Comparison of ENCODE assay signal across 23 mouse cellular contexts in the genomic region with DNA sequence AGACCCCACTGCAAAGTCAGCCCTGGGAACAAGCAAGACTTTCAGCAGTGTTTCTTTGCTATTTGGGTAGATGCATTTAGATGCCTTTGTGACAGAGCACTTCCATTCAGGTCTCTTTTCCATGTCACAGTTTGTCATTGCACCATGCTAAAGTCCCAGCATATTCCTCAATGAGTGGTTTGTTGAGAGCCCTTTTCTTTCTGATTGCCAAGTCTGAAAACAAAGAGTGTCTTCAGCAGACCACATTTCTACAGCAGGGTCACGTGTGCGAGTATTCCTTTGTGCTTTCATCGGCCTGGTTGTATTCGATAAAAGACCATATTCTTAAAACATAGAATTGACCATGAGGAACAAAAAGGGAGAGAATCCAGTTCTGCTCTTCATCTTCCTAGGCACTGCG. TPM values are rescaled to one million over a fixed set of nuclear protein-coding genes. Genes with fewer than 3 reads are reported as not detected.
DNase-seq lines count a peak whose midpoint lies in the region; ATAC-seq and TF ChIP-seq lines count a peak whose summit lies in the region.
"Had no signal": no experiment of that assay in that cellular context is flagged by ENCODE, and none has a peak within 500 bp of the region (broad histone marks: within the 10 kb centered on the region; RNA-seq: fewer than 3 reads in every experiment).

No protein-coding gene starts in this region.

- peaks cover 48% of the 10 kb centered on the region for H3K4me1 ChIP-seq in forebrain, embryonic 15.5 days
- H3K4me1 ChIP-seq in forebrain, embryonic 10.5 days = peaks cover 22% of the 10 kb centered on the region
- H3K4me1 ChIP-seq in forebrain, embryonic 16.5 days (replicated peaks; ENCODE audit: control insufficient read depth, insufficient read depth, low read length) = peaks cover 25% of the 10 kb centered on the region
- H3K4me1 ChIP-seq in neural tube, embryonic 13.5 days (replicated peaks) = peaks cover 47% of the 10 kb centered on the region
- H3K4me1 ChIP-seq: heart, embryonic 13.5 days; limb, embryonic 13.5 days had no signal

- 65% methylated on average over 5 of the region's 5 CpGs for WGBS in forebrain, embryonic 15.5 days
- WGBS in forebrain, embryonic 10.5 days = 87% methylated on average over 5 of the region's 5 CpGs
- WGBS in forebrain, embryonic 16.5 days = 56% methylated on average over 5 of the region's 5 CpGs
- WGBS in neural tube, embryonic 13.5 days = 59% methylated on average over 5 of the region's 5 CpGs

- 0 out of 2 replicates have a peak, but pooled peaks cover 5% of the 10 kb centered on the region for H3K36me3 ChIP-seq in forebrain, embryonic 15.5 days
- no peaks in the 10 kb centered on the region for H3K36me3 ChIP-seq in forebrain, embryonic 10.5 days (replicated peaks)
- H3K36me3 ChIP-seq in forebrain, embryonic 16.5 days (ENCODE audit: control insufficient read depth, insufficient read depth) = no peaks in the 10 kb centered on the region; the same call in 1 of the 2 replicates
- no peaks in the 10 kb centered on the region for H3K36me3 ChIP-seq in neural tube, embryonic 13.5 days
- H3K36me3 ChIP-seq: heart, embryonic 13.5 days; limb, embryonic 13.5 days; liver, embryonic 13.5 days had no signal

- ATAC-seq in forebrain, embryonic 15.5 days (replicated peaks) = no peak
- no peak for ATAC-seq in forebrain, embryonic 16.5 days
- ATAC-seq in neural tube, embryonic 13.5 days (ENCODE audit: low read depth) = peak; percentile 33; the same call in 1 of the 2 replicates

- H3K4me2 ChIP-seq in forebrain, embryonic 15.5 days (replicated peaks) = no peak overlapping the region
- no peak overlapping the region for H3K4me2 ChIP-seq in forebrain, embryonic 16.5 days (ENCODE audit: low read length)
- no peak overlapping the region; the same call in 1 of the 2 replicates for H3K4me2 ChIP-seq in neural tube, embryonic 13.5 days
- H3K4me2 ChIP-seq: heart, embryonic 13.5 days; limb, embryonic 13.5 days; liver, embryonic 13.5 days; midbrain, embryonic 12.5 days had no signal

- H3K9ac ChIP-seq in forebrain, embryonic 15.5 days (replicated peaks) = no peak overlapping the region
- no peak overlapping the region for H3K9ac ChIP-seq in forebrain, embryonic 16.5 days (replicated peaks; ENCODE audit: low read depth, low read length)
- no peak overlapping the region for H3K9ac ChIP-seq in neural tube, embryonic 13.5 days
- H3K9ac ChIP-seq: heart, embryonic 13.5 days; limb, embryonic 13.5 days; liver, embryonic 13.5 days; midbrain, embryonic 12.5 days had no signal

- H3K4me3 ChIP-seq in forebrain, embryonic 15.5 days = no peak overlapping the region
- no peak overlapping the region for H3K4me3 ChIP-seq in forebrain, embryonic 10.5 days
- no peak overlapping the region for H3K4me3 ChIP-seq in left cerebral cortex, adult 2 months
- no peak overlapping the region for H3K4me3 ChIP-seq in forebrain, embryonic 16.5 days (replicated peaks; ENCODE audit: low read length)
- H3K4me3 ChIP-seq in neural tube, embryonic 13.5 days = no peak overlapping the region
- H3K4me3 ChIP-seq: heart, embryonic 13.5 days; limb, embryonic 13.5 days; liver, embryonic 13.5 days; midbrain, embryonic 12.5 days had no signal

- H3K27ac ChIP-seq in forebrain, embryonic 15.5 days (replicated peaks) = peak overlapping the region; percentile 56
- no peak overlapping the region for H3K27ac ChIP-seq in forebrain, embryonic 10.5 days
- H3K27ac ChIP-seq in left cerebral cortex, adult 2 months = peak overlapping the region; percentile 44; the same call in 1 of the 2 replicates
- H3K27ac ChIP-seq in forebrain, embryonic 16.5 days (ENCODE audit: low read length) = peak overlapping the region; percentile 37
- peak overlapping the region; percentile 73 for H3K27ac ChIP-seq in neural tube, embryonic 13.5 days (replicated peaks)
- H3K27ac ChIP-seq: heart, embryonic 13.5 days; limb, embryonic 13.5 days; liver, embryonic 13.5 days; midbrain, embryonic 12.5 days; stomach, postnatal 0 days had no signal

- no peak for TF ChIP-seq CTCF in left cerebral cortex, adult 2 months (IDR thresholded peaks at IDR 0.05)

- no peaks in the 10 kb centered on the region for H3K9me3 ChIP-seq in forebrain, embryonic 15.5 days
- no peaks in the 10 kb centered on the region for H3K9me3 ChIP-seq in forebrain, embryonic 10.5 days
- H3K9me3 ChIP-seq in forebrain, embryonic 16.5 days (ENCODE audit: control insufficient read depth, low read length) = no peaks in the 10 kb centered on the region
- H3K9me3 ChIP-seq in neural tube, embryonic 13.5 days = no peaks in the 10 kb centered on the region
- H3K9me3 ChIP-seq: heart, embryonic 13.5 days; limb, embryonic 13.5 days; liver, embryonic 13.5 days; midbrain, embryonic 12.5 days had no signal

- DNase-seq in forebrain, embryonic 10.5 days (ENCODE audit: extremely low spot score, low spot score) = no peak
- no peak for DNase-seq in left cerebral cortex, adult 2 months (ENCODE audit: extremely low spot score in 1 of 2, low spot score in 2 of 2)
- no peak for DNase-seq in left cerebral cortex, adult 8-10 months (ENCODE audit: low spot score in 2 of 2)
- DNase-seq in spleen, postnatal 10 days (ENCODE audit: low spot score in 2 of 2) = no peak
- no peak for DNase-seq in gastrocnemius, postnatal 25 days
- DNase-seq: adrenal gland, adult 2 months; cerebellum, adult 11-12 months; cerebellum, postnatal 25 days; gastrocnemius, postnatal 14 days; heart, adult 18-20 months; heart, postnatal 14 days; kidney, adult 18-20 months; layer of hippocampus, postnatal 36 days; liver, embryonic 13.5 days; lung, adult 2 months; lung, postnatal 14 days had no signal

- H3K27me3 ChIP-seq in forebrain, embryonic 15.5 days = no peaks in the 10 kb centered on the region
- no peaks in the 10 kb centered on the region for H3K27me3 ChIP-seq in forebrain, embryonic 10.5 days (ENCODE audit: poor library complexity, severe bottlenecking)
- H3K27me3 ChIP-seq in forebrain, embryonic 16.5 days (replicated peaks; ENCODE audit: control insufficient read depth, insufficient read depth, low read length) = no peaks in the 10 kb centered on the region
- no peaks in the 10 kb centered on the region for H3K27me3 ChIP-seq in neural tube, embryonic 13.5 days
- H3K27me3 ChIP-seq: heart, embryonic 13.5 days; limb, embryonic 13.5 days; midbrain, embryonic 12.5 days had no signal

- intact Hi-C loops in left cerebral cortex, adult 2 months (cut with DNase I) = no loop called here

RNA-seq across cellular contexts. Expression of a gene that starts 14.4 kb away (rescaled TPM):
- polyA plus RNA-seq in forebrain, embryonic 15.5 days (2015; fragmentation: Nextera tagmentation; extraction: Ambion mirVana) = 188 and 194 TPM in 2 replicates
- polyA plus RNA-seq in forebrain, embryonic 10.5 days (2016; fragmentation: Nextera tagmentation; extraction: Ambion mirVana) = 32.1 and 36.4 TPM in 2 replicates
- 100 to 1,000 TPM; 246 to 280 TPM for total RNA-seq in left cerebral cortex, adult 2 months (2021)
- total RNA-seq in left cerebral cortex, adult 8-10 months (2022) = 100 to 1,000 TPM; 252 to 273 (median 260) TPM
- 195 and 201 TPM in 2 replicates for polyA plus RNA-seq in forebrain, embryonic 16.5 days (2015; fragmentation: Nextera tagmentation; extraction: Ambion mirVana)
- polyA plus RNA-seq in neural tube, embryonic 13.5 days (2015; fragmentation: Nextera tagmentation; extraction: Ambion mirVana) = 126 and 142 TPM in 2 replicates
- total RNA-seq in gastrocnemius, postnatal 25 days (2021) = 1 to 10 TPM; 2.7 to 3.3 TPM
